Mouse (Mus musculus) lung, embryonic 15.5 days (tissue): Measurements from ENCODE around the gene Cox8a. TPM values are rescaled to one million over a fixed set of nuclear protein-coding genes. Genes with fewer than 3 reads are reported as not detected.
A peak's percentile ranks its signal among the peaks of the same experiment; 100 is the strongest.

Experiments
- ATAC-seq: fragments of 200-750 bp; cut with Nextera tagmentation; 2 replicates; pipeline ENCODE4 v1.8.0; 2017; ENCODE audit warnings: moderate number of reproducible peaks, borderline replicate concordance; ENCODE audit not compliant: low FRiP score, low TSS enrichment; ENCODE audit errors: extremely low read depth
- H3K27ac ChIP-seq: fragments of 300-500 bp; sonication (generic); 2 replicates; pipeline ENCODE4 v1.5.1; 2015; ENCODE audit warnings: moderate library complexity, mild to moderate bottlenecking, inconsistent platforms
- H3K27me3 ChIP-seq: fragments of 300-500 bp; sonication (generic); 2 replicates; pipeline ENCODE4 v1.6.1; 2015; ENCODE audit warnings: inconsistent platforms
- H3K36me3 ChIP-seq: fragments of 300-500 bp; sonication (generic); 2 replicates; pipeline ENCODE4 v1.6.1; 2015; ENCODE audit warnings: inconsistent platforms
- H3K4me1 ChIP-seq: fragments of 300-500 bp; sonication (generic); 2 replicates; pipeline ENCODE4 v1.6.1; 2015; ENCODE audit warnings: inconsistent platforms
- H3K4me2 ChIP-seq: fragments of 300-500 bp; sonication (generic); 2 replicates; pipeline ENCODE4 v1.6.1; 2015; ENCODE audit warnings: inconsistent platforms, mild to moderate bottlenecking, moderate library complexity
- H3K4me3 ChIP-seq: fragments of 300-500 bp; sonication (generic); 2 replicates; pipeline ENCODE4 v1.5.1; 2015; ENCODE audit warnings: mild to moderate bottlenecking, inconsistent platforms
- H3K9ac ChIP-seq: fragments of 300-500 bp; sonication (generic); 2 replicates; pipeline ENCODE4 v1.6.1; 2015; ENCODE audit warnings: inconsistent platforms
- H3K9me3 ChIP-seq: fragments of 300-500 bp; sonication (generic); 2 replicates; pipeline ENCODE4 v1.6.1; 2016; ENCODE audit warnings: inconsistent platforms
- WGBS: fragments of 180-500 bp; shearing (Covaris S2); methylation state at CpG from one replicate; pipeline ENCODE4 v1.1.7; 2015; 5-methylcytosine and 5-hydroxymethylcytosine counted together
- polyA plus RNA-seq: library from polyadenylated mRNA; unstranded; fragments of >200 nt; fragmentation: Nextera tagmentation; extraction: Ambion mirVana; gene quantifications from 2 replicates; pipeline ENCODE4 v1.2.1, GENCODE M21; 2015

Cox8a gene
- polyA plus RNA-seq, 1 experiment from 2014 or later = 793 TPM

DNA sequence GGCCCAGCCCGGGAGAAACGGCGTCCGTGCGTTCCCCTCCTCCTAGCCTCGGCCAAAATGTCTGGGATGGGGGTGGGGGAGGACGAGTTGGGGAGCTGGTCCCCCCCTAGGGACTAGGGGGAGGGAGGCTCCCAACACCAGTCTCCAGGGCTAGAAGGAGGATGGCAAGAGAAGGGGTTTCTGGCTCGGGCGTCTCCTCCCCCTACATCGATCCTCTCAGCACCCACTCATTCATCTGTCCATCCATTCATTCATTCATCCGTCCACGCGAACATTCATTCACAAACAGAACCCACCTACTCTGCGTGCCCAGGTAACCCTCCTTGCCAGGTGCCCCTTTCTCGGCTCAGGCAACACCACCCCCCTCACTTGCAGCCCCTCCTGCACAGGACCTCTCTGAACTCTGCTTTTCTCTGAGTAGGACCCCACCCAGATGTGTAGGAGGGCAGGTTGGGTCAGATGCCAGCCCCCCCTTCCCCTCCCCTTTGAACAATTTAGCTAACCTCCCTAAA, 51.2 kb downstream of the Cox8a start:
- no peaks in the 10 kb centered on the region for H3K36me3 ChIP-seq
- H3K9ac ChIP-seq = peak overlapping the region; percentile 50
- peaks cover 26% of the 10 kb centered on the region for H3K4me1 ChIP-seq
- WGBS = 4% methylated on average over 15 of the region's 15 CpGs
- peak overlapping the region; percentile 100 for H3K4me2 ChIP-seq
- no peak for ATAC-seq
- H3K27ac ChIP-seq = no peak overlapping the region
- H3K4me3 ChIP-seq = peak overlapping the region; percentile 62
- H3K27me3 ChIP-seq = peaks cover 70% of the 10 kb centered on the region
- H3K9me3 ChIP-seq = no peaks in the 10 kb centered on the region

DNA sequence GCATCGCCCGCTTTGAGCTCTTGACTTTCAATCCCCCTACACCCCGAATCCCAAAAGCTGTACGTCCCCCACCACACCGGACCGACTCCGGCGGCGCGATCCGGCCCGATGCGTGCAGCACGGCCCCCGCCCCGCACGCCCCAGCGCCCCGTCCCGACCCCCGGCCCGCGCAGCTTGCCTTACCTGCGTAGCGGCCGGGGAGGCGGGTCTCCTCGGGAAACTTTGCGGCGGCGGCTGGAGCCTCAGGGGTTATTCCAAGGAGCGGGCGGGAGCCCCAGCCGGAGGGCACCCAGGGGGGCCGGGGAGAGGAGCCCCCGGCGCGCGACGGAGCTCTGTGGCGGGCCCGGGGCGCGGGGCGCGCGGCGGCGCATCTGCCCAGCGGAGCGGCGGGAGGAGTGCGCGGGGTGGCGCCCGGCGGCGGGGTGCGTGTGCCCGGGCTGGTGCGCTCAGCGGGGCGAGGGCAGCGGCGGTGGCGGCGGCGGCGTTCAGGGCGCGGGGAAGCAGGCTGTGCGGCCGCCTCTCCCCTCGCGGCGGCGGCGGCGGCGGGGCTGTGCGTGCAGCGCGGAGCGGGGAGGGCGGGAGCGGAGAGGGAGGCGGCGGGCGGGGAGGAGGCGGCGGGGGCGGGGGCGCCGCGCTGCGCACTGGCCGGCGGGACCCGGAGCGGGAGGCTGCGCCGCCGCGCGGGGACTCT, 51.8 kb downstream of the Cox8a start:
- Histone ChIP-seq H3K27ac (no peak overlapping the region), H3K4me2 (peak overlapping the region; percentile 100), H3K4me3 (peak overlapping the region; percentile 62), H3K9me3 (no peaks in the 10 kb centered on the region), H3K4me1 (peaks cover 24% of the 10 kb centered on the region), H3K36me3 (no peaks in the 10 kb centered on the region), H3K27me3 (peaks cover 70% of the 10 kb centered on the region), H3K9ac (peak overlapping the region; percentile 50)
- under 1% methylated on average over 81 of the region's 105 CpGs for WGBS
- ATAC-seq = no peak

Other genes with a start within 250 kb of the Cox8a start
- gene Ppp1r14b, start 242.6 kb downstream of the Cox8a start, polyA plus RNA-seq = 141 and 160 TPM in 2 replicates
- gene Plcb3, start 241.1 kb downstream of the Cox8a start, polyA plus RNA-seq = 53.5 and 53.9 TPM in 2 replicates
- 121 and 126 TPM in 2 replicates for gene Fkbp2, start 237.1 kb downstream of the Cox8a start, polyA plus RNA-seq
- 42.9 and 48.7 TPM in 2 replicates for gene Vegfb, start 230.0 kb downstream of the Cox8a start, polyA plus RNA-seq
- gene Dnajc4, start 225.0 kb downstream of the Cox8a start, polyA plus RNA-seq = 23.5 and 23.9 TPM in 2 replicates
- 23.6 and 24.0 TPM in 2 replicates for gene Nudt22, start 221.5 kb downstream of the Cox8a start, polyA plus RNA-seq
- gene Trpt1, start 221.5 kb downstream of the Cox8a start, polyA plus RNA-seq = 9.7 and 11.2 TPM in 2 replicates
- 9.5 and 13.5 TPM in 2 replicates for gene Fermt3, start 198.1 kb downstream of the Cox8a start, polyA plus RNA-seq
- gene Stip1, start 177.6 kb downstream of the Cox8a start, polyA plus RNA-seq = 244 and 249 TPM in 2 replicates
- gene Macrod1, start 160.8 kb downstream of the Cox8a start, polyA plus RNA-seq = 14.2 and 14.3 TPM in 2 replicates
- 0.91 and 1.4 TPM in 2 replicates for gene Flrt1, start 111.9 kb downstream of the Cox8a start, polyA plus RNA-seq
- 188 and 194 TPM in 2 replicates for gene Otub1, start 11.3 kb downstream of the Cox8a start, polyA plus RNA-seq
- gene Naa40, start 23.6 kb upstream of the Cox8a start, polyA plus RNA-seq = 55.1 and 61.5 TPM in 2 replicates
- 9.7 and 12.4 TPM in 2 replicates for gene Rcor2, start 49.7 kb upstream of the Cox8a start, polyA plus RNA-seq
- gene Mark2, start 124.2 kb upstream of the Cox8a start, polyA plus RNA-seq = 42.9 and 49.0 TPM in 2 replicates
- gene Spindoc, start 165.4 kb upstream of the Cox8a start, polyA plus RNA-seq = 27.9 and 28.3 TPM in 2 replicates
- gene 2700081O15Rik, start 200.0 kb upstream of the Cox8a start, polyA plus RNA-seq = 6.2 and 6.8 TPM in 2 replicates